In genomic region chr8:75291921-75292320, GRCm38 (mm10) we compare ENCODE assay signal across 17 mouse cellular contexts.
"Had no signal": no experiment of that assay in that cellular context is flagged by ENCODE, and none has a peak within 500 bp of the region (broad histone marks: within the 10 kb centered on the region; RNA-seq: fewer than 3 reads in every experiment).

No protein-coding gene starts in this region.

- DNase-seq: gastrocnemius, adult 2 months; gastrocnemius, postnatal 10 days; gastrocnemius, postnatal 25 days; heart, adult 18-20 months; heart, postnatal 10 days; heart, postnatal 4 days; kidney, adult 18-20 months; kidney, adult 8-10 months; kidney, postnatal 10 days; kidney, postnatal 25 days; kidney, postnatal 4 days; liver; liver, embryonic 13.5 days had no signal

- ATAC-seq: hindbrain, embryonic 16.5 days; inflammation-experienced regulatory T-cells, adult 6 months; intestine, embryonic 15.5 days; intestine, postnatal 0 days had no signal
